Mouse (Mus musculus) intestine, embryonic 16.5 days (tissue): ENCODE measurements around the gene Mast3. TPM values are rescaled to one million over a fixed set of nuclear protein-coding genes. Genes with fewer than 3 reads are reported as not detected.

Experiments used
- ATAC-seq: fragments of 200-750 bp; cut with Nextera tagmentation; 2 replicates; pipeline ENCODE4 v1.8.0; 2017; ENCODE audit warnings: moderate TSS enrichment, moderate library complexity
- H3K27ac ChIP-seq: fragments of 300-500 bp; sonication (generic); 2 replicates; pipeline ENCODE4 v1.5.1; 2014; ENCODE audit warnings: mild to moderate bottlenecking, low read length
- H3K27me3 ChIP-seq: fragments of 300-500 bp; sonication (generic); replicated peaks from 2 replicates; pipeline ENCODE4 v1.6.1; 2014; ENCODE audit warnings: low read length, control low read depth, mixed read lengths; ENCODE audit not compliant: control insufficient read depth, insufficient read depth
- H3K36me3 ChIP-seq: fragments of 300-500 bp; sonication (generic); 2 replicates; pipeline ENCODE4 v1.6.1; 2014; ENCODE audit warnings: low read length, control low read depth; ENCODE audit not compliant: control insufficient read depth, insufficient read depth
- H3K4me1 ChIP-seq: fragments of 300-500 bp; sonication (generic); 2 replicates; pipeline ENCODE4 v1.6.1; 2014; ENCODE audit warnings: low read length, control low read depth, mixed read lengths; ENCODE audit not compliant: control insufficient read depth, insufficient read depth
- H3K4me2 ChIP-seq: fragments of 300-500 bp; sonication (generic); 2 replicates; pipeline ENCODE4 v1.6.1; 2014; ENCODE audit warnings: low read depth, low read length, control low read depth
- H3K4me3 ChIP-seq: fragments of 300-500 bp; sonication (generic); 2 replicates; pipeline ENCODE4 v1.5.1; 2014; ENCODE audit warnings: mild to moderate bottlenecking, low read length
- H3K9ac ChIP-seq: fragments of 300-500 bp; sonication (generic); 2 replicates; pipeline ENCODE4 v1.6.1; 2014; ENCODE audit warnings: low read depth, low read length
- H3K9me3 ChIP-seq: fragments of 300-500 bp; sonication (generic); 2 replicates; pipeline ENCODE4 v1.6.1; 2016; ENCODE audit warnings: low read length, control low read depth; ENCODE audit not compliant: control insufficient read depth
- WGBS: fragments of 180-500 bp; shearing (Covaris S2); extraction: QIAGEN DNeasy Blood & Tissue Kit; methylation state at CpG from one replicate; pipeline ENCODE4 v1.1.7; 2014; 5-methylcytosine and 5-hydroxymethylcytosine counted together
- polyA plus RNA-seq: library from polyadenylated mRNA; unstranded; fragments of >200 nt; fragmentation: Nextera tagmentation; extraction: Ambion mirVana; gene quantifications from 2 replicates; pipeline ENCODE4 v1.2.1, GENCODE M21; 2015

Gene Mast3
- polyA plus RNA-seq, 1 experiment from 2014 or later, result 12.9 TPM

GRCm38 (mm10) chr8:70764676-70765075 lies 40.2 kb downstream of the Mast3 start:
- H3K4me3 ChIP-seq, result peak overlapping the region; percentile 66
- no peaks in the 10 kb centered on the region for H3K9me3 ChIP-seq
- peak overlapping the region; percentile 92 for H3K4me2 ChIP-seq
- H3K27ac ChIP-seq, result peak overlapping the region; percentile 91
- H3K4me1 ChIP-seq, result peaks cover 19% of the 10 kb centered on the region
- peaks cover 10% of the 10 kb centered on the region for H3K36me3 ChIP-seq
- ATAC-seq, result no peak
- 73% methylated on average over 13 of the region's 13 CpGs for WGBS
- 0 out of 2 replicates have a peak overlapping the region, but pooled peaks have one; percentile 82 for H3K9ac ChIP-seq
- no peaks in the 10 kb centered on the region for H3K27me3 ChIP-seq

- H3K27me3 ChIP-seq, result no peaks in the 10 kb centered on the region
- H3K4me1 ChIP-seq, result peaks cover 25% of the 10 kb centered on the region
- peak overlapping the region; percentile 91 for H3K27ac ChIP-seq
- peak overlapping the region; percentile 92 for H3K4me2 ChIP-seq
- 0 out of 2 replicates have a peak overlapping the region, but pooled peaks have one; percentile 82 for H3K9ac ChIP-seq
- peaks cover 10% of the 10 kb centered on the region for H3K36me3 ChIP-seq
- 59% methylated on average over 8 of the region's 8 CpGs for WGBS
- 0 out of 2 replicates have a peak overlapping the region, but pooled peaks have one; percentile 4 for H3K4me3 ChIP-seq
- ATAC-seq, result peak; percentile 74
- no peaks in the 10 kb centered on the region for H3K9me3 ChIP-seq
Observed at GRCm38 (mm10) chr8:70764026-70764425, 40.8 kb downstream of the Mast3 start.

- Histone ChIP-seq H3K4me2 (peak overlapping the region; percentile 36), H3K4me3 (no peak overlapping the region), H3K4me1 (peaks cover 31% of the 10 kb centered on the region), H3K27me3 (no peaks in the 10 kb centered on the region), H3K9ac (0 out of 2 replicates have a peak overlapping the region, but pooled peaks have one; percentile 39), H3K27ac (peak overlapping the region; percentile 91), H3K36me3 (peaks cover 6% of the 10 kb centered on the region), H3K9me3 (no peaks in the 10 kb centered on the region)
- ATAC-seq, result no peak
- 8% methylated on average over 3 of the region's 3 CpGs for WGBS
Observed at GRCm38 (mm10) chr8:70763354-70763753, 41.5 kb downstream of the Mast3 start.

GRCm38 (mm10) chr8:70762118-70762517 lies 42.7 kb downstream of the Mast3 start:
- Histone ChIP-seq H3K27ac (no peak overlapping the region), H3K27me3 (no peaks in the 10 kb centered on the region), H3K4me2 (no peak overlapping the region), H3K4me3 (no peak overlapping the region), H3K36me3 (peaks cover 2% of the 10 kb centered on the region; the same call in 1 of the 2 replicates), H3K9ac (no peak overlapping the region), H3K4me1 (peaks cover 31% of the 10 kb centered on the region), H3K9me3 (no peaks in the 10 kb centered on the region)
- WGBS, result 70% methylated on average over 1 of the region's 1 CpGs
- ATAC-seq, result no peak

GRCm38 (mm10) chr8:70760775-70761406 lies 44.0 kb downstream of the Mast3 start, which contains the start of gene Mpv17l2:
Mpv17l2 (minus strand) TSS chr8:70760946.
- ATAC-seq, result peak; percentile 91
- peak within 1 kb of the TSS; percentile 78 for H3K27ac ChIP-seq
- peak within 1 kb of the TSS; percentile 94 for H3K4me2 ChIP-seq
- WGBS, result 1% methylated on average over 55 of the region's 55 CpGs
- H3K4me3 ChIP-seq, result peak within 1 kb of the TSS; percentile 68
- peaks cover 27% of the 10 kb centered on the region for H3K4me1 ChIP-seq
- peaks cover 6% of the 10 kb centered on the region; the same call in 1 of the 2 replicates for H3K36me3 ChIP-seq
- no peaks in the 10 kb centered on the region for H3K9me3 ChIP-seq
- no peaks in the 10 kb centered on the region for H3K27me3 ChIP-seq
- peak within 1 kb of the TSS; percentile 85 for H3K9ac ChIP-seq

GRCm38 (mm10) chr8:70760350-70760749 lies 44.5 kb downstream of the Mast3 start:
- peak overlapping the region; percentile 94 for H3K4me2 ChIP-seq
- ATAC-seq, result no peak

GRCm38 (mm10) chr8:70758616-70759561 lies 46.0 kb downstream of the Mast3 start:
- no peak for ATAC-seq
- 66% methylated on average over 19 of the region's 19 CpGs for WGBS
- peak overlapping the region; percentile 32 for H3K9ac ChIP-seq
- H3K9me3 ChIP-seq, result no peaks in the 10 kb centered on the region
- no peak overlapping the region for H3K27ac ChIP-seq
- H3K4me1 ChIP-seq, result peaks cover 37% of the 10 kb centered on the region
- peaks cover 7% of the 10 kb centered on the region; the same call in 1 of the 2 replicates for H3K36me3 ChIP-seq
- H3K27me3 ChIP-seq, result no peaks in the 10 kb centered on the region
- H3K4me3 ChIP-seq, result no peak overlapping the region
- H3K4me2 ChIP-seq, result no peak overlapping the region

More at GRCm38 (mm10) chr8:70760350-70760749, 44.5 kb downstream of the Mast3 start:
- H3K4me3 ChIP-seq, result peak overlapping the region; percentile 68
- peaks cover 31% of the 10 kb centered on the region for H3K4me1 ChIP-seq
- peak overlapping the region; percentile 74 for H3K27ac ChIP-seq
- H3K27me3 ChIP-seq, result no peaks in the 10 kb centered on the region
- peaks cover 7% of the 10 kb centered on the region; the same call in 1 of the 2 replicates for H3K36me3 ChIP-seq
- H3K9ac ChIP-seq, result peak overlapping the region; percentile 85
- H3K9me3 ChIP-seq, result no peaks in the 10 kb centered on the region
- under 1% methylated on average over 22 of the region's 22 CpGs for WGBS

- Histone ChIP-seq H3K36me3 (peaks cover 4% of the 10 kb centered on the region; the same call in 1 of the 2 replicates), H3K4me3 (no peak overlapping the region), H3K27ac (no peak overlapping the region), H3K4me1 (peaks cover 39% of the 10 kb centered on the region), H3K9ac (no peak overlapping the region), H3K4me2 (no peak overlapping the region), H3K27me3 (no peaks in the 10 kb centered on the region), H3K9me3 (no peaks in the 10 kb centered on the region)
- ATAC-seq, result no peak
- 89% methylated on average over 7 of the region's 7 CpGs for WGBS
Observed at GRCm38 (mm10) chr8:70758308-70758615, 46.6 kb downstream of the Mast3 start.
